Mouse (Mus musculus) gastrocnemius, postnatal 25 days (tissue): ENCODE measurements around the gene Acbd4. TPM values are rescaled to one million over a fixed set of nuclear protein-coding genes. Genes with fewer than 3 reads are reported as not detected.
A peak's percentile ranks its signal among the peaks of the same experiment; 100 is the strongest.

Experiments
- DNase-seq: peaks from one replicate; pipeline ENCODE4 v3.0.0; 2022
- total RNA-seq, 2 experiments: library from RNA; stranded (reverse); gene quantifications; 1 replicate in 1 of 2; 2 replicates in 1 of 2; pipeline ENCODE4 v1.2.3; 2021

Gene Acbd4
- total RNA-seq, 2 experiments from 2014 or later: 23.7 to 29.7 TPM

- no peak for DNase-seq
These were observed 40.4 kb downstream of the Acbd4 start for GRCm38 (mm10) chr11:103141944-103142255.

DNA sequence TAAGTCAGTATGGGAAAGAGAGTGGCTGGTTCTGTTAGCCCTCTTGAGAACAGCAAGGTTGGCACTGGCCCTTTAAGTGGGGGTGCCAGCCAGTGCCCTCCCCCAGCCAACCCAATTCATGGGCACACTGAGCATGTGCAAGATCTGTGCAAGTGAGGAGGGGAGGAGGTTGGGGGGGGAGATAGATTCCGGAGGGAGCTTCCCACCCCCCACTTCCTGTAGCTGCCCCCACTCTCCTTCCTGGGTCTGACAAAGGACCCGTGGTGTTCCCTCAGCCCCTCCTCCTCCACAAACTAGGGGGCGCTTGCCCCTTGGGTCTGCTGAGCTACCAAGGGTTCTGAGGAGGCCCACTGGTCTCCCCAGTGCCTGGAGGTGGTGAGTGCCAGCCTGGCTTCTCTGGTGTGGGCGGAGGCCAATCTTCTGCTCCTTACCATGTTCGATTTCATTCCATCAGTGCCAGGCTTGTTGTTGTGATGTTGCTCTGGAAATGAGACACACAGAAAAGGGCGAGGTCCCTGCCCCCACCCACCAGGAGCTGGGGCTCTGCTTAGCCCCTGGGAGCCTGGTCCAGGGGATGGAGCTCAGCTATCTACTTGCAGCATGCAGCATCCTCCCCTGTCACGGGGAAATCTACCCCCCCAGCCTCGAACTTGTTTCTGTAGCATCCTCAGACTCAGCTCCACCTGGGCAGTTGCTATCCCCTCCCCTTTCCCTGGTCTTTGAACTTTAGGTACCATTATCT lies 41.1 kb downstream of the Acbd4 start:
- peak; percentile 71 for DNase-seq

- no peak for DNase-seq
These were observed 43.1 kb downstream of the Acbd4 start for GRCm38 (mm10) chr11:103144309-103145285.

GRCm38 (mm10) chr11:103146386-103146785 lies 44.9 kb downstream of the Acbd4 start:
- DNase-seq: no peak

GRCm38 (mm10) chr11:103147766-103148165 lies 46.3 kb downstream of the Acbd4 start:
- no peak for DNase-seq

DNA sequence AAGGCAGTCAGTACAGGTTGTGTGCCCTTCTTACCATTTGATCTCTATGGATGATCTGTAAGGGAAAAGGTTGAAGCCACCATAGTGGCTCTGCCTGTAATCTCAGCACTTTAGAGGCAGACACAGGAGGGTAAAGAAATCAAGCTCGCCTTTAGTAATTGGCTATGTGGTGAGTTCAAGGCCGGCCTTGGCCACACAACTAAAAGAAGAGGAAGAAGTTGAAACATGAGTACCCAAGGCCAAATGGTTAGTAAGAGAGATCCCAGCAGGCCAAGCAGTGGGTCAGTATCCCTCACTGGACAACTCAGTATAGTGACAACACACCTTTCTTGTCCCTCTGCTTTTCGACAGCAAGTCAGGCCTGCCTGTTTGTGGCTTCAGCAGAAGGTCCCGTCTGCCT lies 48.3 kb downstream of the Acbd4 start:
- DNase-seq: no peak

DNA sequence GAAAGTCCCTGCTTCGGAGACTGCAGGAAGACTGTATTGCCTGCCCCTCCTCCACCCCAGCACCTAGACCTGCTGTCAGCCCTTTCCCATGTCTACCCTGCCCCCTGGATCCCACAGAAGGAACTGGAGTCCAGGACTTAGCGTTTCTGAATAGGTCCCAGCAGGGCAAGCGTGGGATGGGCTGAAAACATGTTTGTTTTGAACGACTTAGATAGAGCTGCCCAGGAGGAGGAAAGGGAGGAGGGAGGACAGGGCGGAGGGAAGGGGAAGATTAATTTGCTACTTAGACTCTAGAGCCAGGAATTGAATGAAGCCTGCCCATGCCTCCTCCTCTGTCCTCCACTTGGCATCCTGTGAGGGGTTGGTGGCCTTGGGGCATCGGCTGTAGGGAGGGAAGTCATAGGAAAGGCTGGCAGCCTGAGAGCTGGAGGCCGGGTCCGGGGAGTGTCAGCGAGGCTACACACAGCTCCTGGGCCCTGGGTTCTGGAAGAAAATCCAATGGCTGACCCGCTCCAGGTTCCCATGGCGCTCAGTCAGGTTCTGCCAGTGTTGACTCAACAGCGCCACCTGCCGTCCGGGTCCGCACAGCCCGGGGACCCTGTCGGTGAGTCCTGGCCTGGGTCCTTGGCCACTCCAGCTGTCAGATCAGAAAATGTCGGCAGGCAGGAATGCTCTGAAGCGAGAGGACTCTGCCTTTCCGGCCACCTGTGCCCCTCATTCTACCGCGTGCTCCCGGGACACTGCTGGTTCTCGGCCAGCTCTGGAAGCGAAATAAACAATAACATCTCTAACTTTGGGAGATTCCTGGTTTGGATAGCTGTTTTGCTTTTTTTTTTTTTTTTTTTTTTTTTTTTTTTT lies 57.4 kb downstream of the Acbd4 start:
- DNase-seq: peak; percentile 92

DNA sequence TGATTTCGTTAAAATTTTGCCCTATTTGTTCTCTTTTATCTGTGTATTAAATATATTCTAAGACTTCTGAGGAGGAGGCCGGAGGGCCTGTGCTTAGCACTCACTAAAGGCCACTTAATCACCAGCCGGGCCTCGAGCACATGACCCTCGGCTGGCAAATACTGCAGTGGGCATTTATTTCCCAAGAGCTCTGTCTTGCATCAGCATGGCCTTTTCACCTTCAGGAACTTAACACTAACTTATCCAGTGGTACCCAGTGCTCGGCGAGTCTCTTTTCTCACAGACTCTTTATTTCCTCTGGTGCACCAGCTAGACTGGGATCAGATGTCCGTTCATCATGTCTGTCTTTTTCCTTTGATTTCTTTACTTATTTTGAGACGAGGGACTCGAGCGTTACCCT lies 59.3 kb downstream of the Acbd4 start:
- DNase-seq: no peak

DNA sequence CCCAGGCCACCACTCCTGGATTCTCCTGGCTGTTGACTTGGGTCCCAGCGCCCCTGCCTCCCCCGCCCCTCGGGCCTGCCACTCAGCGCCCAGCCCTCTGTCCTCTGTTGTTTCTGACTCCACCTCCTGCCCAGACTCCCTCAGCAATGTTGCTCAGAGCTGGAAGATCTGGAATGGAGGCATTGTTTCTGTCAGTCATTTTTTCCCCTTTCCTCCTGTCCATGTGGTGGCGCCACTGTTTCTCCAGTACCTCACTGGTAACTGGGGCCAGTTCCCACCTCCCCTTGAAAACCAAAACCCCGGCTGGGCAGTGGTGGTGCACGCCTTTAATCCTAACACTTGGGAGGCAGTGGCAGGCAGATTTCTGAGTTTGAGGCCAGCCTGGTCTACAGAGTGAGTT lies 60.0 kb downstream of the Acbd4 start:
- no peak for DNase-seq

Other genes with a start within 250 kb of the Acbd4 start
- 10 to 100 TPM; 23.7 to 25.5 TPM for gene Eftud2, start 220.7 kb upstream of the Acbd4 start, total RNA-seq
- not detected for gene Ccdc103, start 220.5 kb upstream of the Acbd4 start, total RNA-seq
- gene Fam187a, start 216.5 kb upstream of the Acbd4 start, total RNA-seq: not detected
- not detected for gene Gfap, start 200.8 kb upstream of the Acbd4 start, total RNA-seq
- under 1 TPM; 0.26 to 0.67 TPM for gene Kif18b, start 176.6 kb upstream of the Acbd4 start, total RNA-seq
- under 1 TPM in 1 of 2 experiments, not detected in 1; 0.18 TPM for gene C1ql1, start 155.0 kb upstream of the Acbd4 start, total RNA-seq
- gene Nmt1, start 73.5 kb upstream of the Acbd4 start, total RNA-seq: 10 to 100 TPM; 35.6 to 36.7 TPM
- gene Dcakd, start 73.3 kb upstream of the Acbd4 start, total RNA-seq: 10 to 100 TPM; 22.0 to 28.2 TPM
- gene Plcd3, start within 50 bp of the Acbd4 start, total RNA-seq: 1 to 10 TPM; 3.2 to 3.9 TPM
- 10 to 100 TPM; 17.4 to 19.0 TPM for gene Hexim1, start 14.5 kb downstream of the Acbd4 start, total RNA-seq
- 1 to 10 TPM; 1.0 to 1.9 TPM for gene Hexim2, start 30.7 kb downstream of the Acbd4 start, total RNA-seq
- 1 to 10 TPM; 4.7 to 4.9 TPM for gene Fmnl1, start 69.4 kb downstream of the Acbd4 start, total RNA-seq
- gene 1700023F06Rik, start 106.9 kb downstream of the Acbd4 start, total RNA-seq: not detected
- gene Spata32, start 116.8 kb downstream of the Acbd4 start, total RNA-seq: not detected
- gene Map3k14, start 165.8 kb downstream of the Acbd4 start, total RNA-seq: 1 to 10 TPM; 2.8 to 4.1 TPM